Mouse (Mus musculus): ENCODE results near the gene Rufy3. TPM values are rescaled to one million over a fixed set of nuclear protein-coding genes. Genes with fewer than 3 reads are reported as not detected.

Gene Rufy3
- total and polyA plus RNA-seq, 2 experiments from 2014 or later: 7.3 to 12.7 TPM

DNA sequence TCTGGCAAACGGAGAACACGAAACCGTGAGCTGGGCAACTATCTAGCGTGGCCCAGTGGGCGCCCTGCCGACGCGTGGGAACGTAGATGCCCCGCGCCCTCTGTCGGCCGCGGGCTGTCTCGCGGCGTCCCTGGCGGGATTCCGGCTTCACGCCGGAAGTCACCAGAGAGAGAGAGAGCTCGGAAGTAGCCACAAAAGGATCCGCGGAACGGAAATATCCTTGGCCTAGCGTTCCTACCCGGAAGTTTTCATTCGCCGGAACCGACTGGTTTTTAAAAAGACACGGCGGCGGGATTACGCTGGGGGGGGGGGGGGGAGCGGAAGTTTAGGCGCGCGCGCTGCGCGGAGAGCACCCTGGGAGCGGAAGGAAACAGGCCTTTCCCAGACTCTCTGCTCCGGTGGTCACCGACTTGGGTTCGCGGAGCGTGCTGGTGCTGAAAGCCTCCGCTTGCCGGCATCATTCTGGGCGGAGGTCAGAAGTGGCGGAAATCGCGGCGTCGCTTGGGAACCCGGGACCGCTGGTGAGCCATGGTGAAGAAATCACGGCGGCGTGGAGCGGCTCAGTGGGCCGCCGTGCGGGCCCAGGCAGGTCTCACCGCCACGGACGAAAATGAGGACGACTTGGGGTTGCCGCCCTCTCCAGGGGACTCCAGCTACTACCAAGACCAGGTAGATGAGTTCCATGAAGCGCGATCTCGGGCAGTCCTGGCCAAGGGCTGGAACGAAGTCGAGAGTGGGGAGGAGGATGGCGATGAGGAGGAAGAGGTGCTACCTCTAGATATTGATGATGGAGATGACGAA lies 10.6 kb upstream of the Rufy3 start, which contains the start of gene Utp3:
TSS of gene Utp3 (plus strand) at position 377 of the 801 bp plus-strand sequence.
- WGBS: under 1% methylated on average over 75 of the region's 76 CpGs

GRCm38 (mm10) chr5:88558991-88559390 lies 5.8 kb upstream of the Rufy3 start:
- no peak overlapping the region for H3K4me2 ChIP-seq (ENCODE audit: low read depth, low read length)
- H3K4me3 ChIP-seq (ENCODE audit: low read depth, low read length): no peak overlapping the region
- ATAC-seq (ENCODE audit: insufficient read depth, low read depth) (no peak), DNase-seq (ENCODE audit: low spot score) (no peak)
- no peaks in the 10 kb centered on the region for H3K9me3 ChIP-seq (replicated peaks; ENCODE audit: control insufficient read depth, low read length)
- TF ChIP-seq EP300 (IDR thresholded peaks at IDR 0.05; ENCODE audit: low read depth) (no peak), CTCF (IDR thresholded peaks at IDR 0.05; ENCODE audit: low read depth) (no peak)
- WGBS: 27% methylated on average over 1 of the region's 1 CpGs
- no peaks in the 10 kb centered on the region for H3K36me3 ChIP-seq (replicated peaks; ENCODE audit: control insufficient read depth, insufficient read depth, low read length)
- peaks cover 15% of the 10 kb centered on the region for H3K4me1 ChIP-seq (ENCODE audit: control insufficient read depth, insufficient read depth)
- no peaks in the 10 kb centered on the region for H3K27me3 ChIP-seq (ENCODE audit: control insufficient read depth, insufficient read depth, low read length)
- H3K27ac ChIP-seq (ENCODE audit: low read depth): no peak overlapping the region
- no peak overlapping the region for H3K9ac ChIP-seq (replicated peaks; ENCODE audit: low read depth, low read length)

More for the DNA sequence above, 10.6 kb upstream of the Rufy3 start, which contains the start of gene Utp3:
- peak within 1 kb of the TSS; percentile 84 for H3K4me3 ChIP-seq (ENCODE audit: low read depth, low read length)
- H3K4me1 ChIP-seq (ENCODE audit: control insufficient read depth, insufficient read depth): peaks cover 19% of the 10 kb centered on the region
- peak; percentile 90 for TF ChIP-seq EP300 (IDR thresholded peaks at IDR 0.05; ENCODE audit: low read depth)
- TF ChIP-seq CTCF (IDR thresholded peaks at IDR 0.05; ENCODE audit: low read depth): peak; percentile 83
- peak; percentile 94 for ATAC-seq (ENCODE audit: insufficient read depth, low read depth)
- no peaks in the 10 kb centered on the region for H3K36me3 ChIP-seq (replicated peaks; ENCODE audit: control insufficient read depth, insufficient read depth, low read length)
- DNase-seq (ENCODE audit: low spot score): peak; percentile 95
- no peaks in the 10 kb centered on the region for H3K9me3 ChIP-seq (replicated peaks; ENCODE audit: control insufficient read depth, low read length)
- peak within 1 kb of the TSS; percentile 89 for H3K9ac ChIP-seq (replicated peaks; ENCODE audit: low read depth, low read length)
- H3K27ac ChIP-seq (ENCODE audit: low read depth): peak within 1 kb of the TSS; percentile 96
- H3K4me2 ChIP-seq (ENCODE audit: low read depth, low read length): peak within 1 kb of the TSS; percentile 79
- H3K27me3 ChIP-seq (ENCODE audit: control insufficient read depth, insufficient read depth, low read length): no peaks in the 10 kb centered on the region

- no peak overlapping the region for H3K4me2 ChIP-seq (ENCODE audit: low read depth, low read length)
- H3K36me3 ChIP-seq (replicated peaks; ENCODE audit: control insufficient read depth, insufficient read depth, low read length): no peaks in the 10 kb centered on the region
- TF ChIP-seq CTCF (IDR thresholded peaks at IDR 0.05; ENCODE audit: low read depth): no peak
- no peak for TF ChIP-seq EP300 (IDR thresholded peaks at IDR 0.05; ENCODE audit: low read depth)
- no peaks in the 10 kb centered on the region for H3K27me3 ChIP-seq (ENCODE audit: control insufficient read depth, insufficient read depth, low read length)
- DNase-seq (ENCODE audit: low spot score): no peak
- H3K9me3 ChIP-seq (replicated peaks; ENCODE audit: control insufficient read depth, low read length): no peaks in the 10 kb centered on the region
- 0 out of 2 replicates have a peak, but pooled peaks cover 4% of the 10 kb centered on the region for H3K4me1 ChIP-seq (ENCODE audit: control insufficient read depth, insufficient read depth)
- WGBS: 67% methylated on average over 9 of the region's 9 CpGs
- no peak overlapping the region for H3K9ac ChIP-seq (replicated peaks; ENCODE audit: low read depth, low read length)
- no peak overlapping the region for H3K27ac ChIP-seq (ENCODE audit: low read depth)
- ATAC-seq (ENCODE audit: insufficient read depth, low read depth): no peak
- no peak overlapping the region for H3K4me3 ChIP-seq (ENCODE audit: low read depth, low read length)
Measured at GRCm38 (mm10) chr5:88561080-88561814, 3.6 kb upstream of the Rufy3 start.

DNA sequence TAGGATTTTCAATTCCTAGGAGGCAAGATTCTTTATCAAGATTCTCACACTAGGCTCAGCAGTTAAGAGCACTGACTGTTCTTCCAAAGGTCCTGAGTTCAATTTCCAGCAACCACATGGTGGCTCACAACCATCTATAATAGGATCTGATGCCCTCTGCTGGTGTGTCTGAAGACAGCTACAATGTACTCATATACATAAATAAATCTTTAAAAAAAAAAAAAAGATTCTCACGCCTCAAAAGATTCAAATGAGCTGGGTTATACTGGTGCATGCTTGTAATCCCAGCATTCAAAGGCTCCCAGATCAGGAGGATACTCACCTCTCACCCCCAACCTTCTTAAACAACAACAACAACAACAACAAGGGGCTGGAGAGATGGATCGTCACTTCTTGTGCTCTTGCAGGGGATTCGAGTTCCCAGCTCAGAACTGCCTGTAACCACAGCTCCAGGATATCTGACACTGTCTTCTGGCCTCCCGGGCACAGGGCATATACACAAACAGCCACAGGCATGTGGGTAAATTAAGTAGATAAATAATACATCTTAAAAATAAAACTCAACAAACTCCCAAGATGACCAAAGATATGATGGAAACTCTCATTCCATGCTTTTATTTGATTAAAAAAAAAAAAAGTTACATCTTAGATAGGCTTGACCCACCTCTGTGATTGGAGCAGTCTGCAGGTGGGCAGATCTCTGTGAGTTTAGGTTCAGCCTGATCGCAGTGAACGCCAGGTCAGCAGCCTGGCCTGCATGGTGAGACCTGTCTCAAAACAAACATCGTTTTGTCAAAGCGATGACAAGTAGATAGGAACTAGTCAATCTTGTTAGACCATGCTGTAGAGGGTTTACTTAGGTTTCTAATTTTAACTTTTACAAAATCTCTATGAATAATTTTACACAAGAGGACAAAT lies 1.7 kb upstream of the Rufy3 start:
- TF ChIP-seq CTCF (IDR thresholded peaks at IDR 0.05; ENCODE audit: low read depth): no peak
- no peak for TF ChIP-seq EP300 (IDR thresholded peaks at IDR 0.05; ENCODE audit: low read depth)
- Histone ChIP-seq H3K9me3 (replicated peaks; ENCODE audit: control insufficient read depth, low read length) (no peaks in the 10 kb centered on the region), H3K4me3 (ENCODE audit: low read depth, low read length) (no peak overlapping the region), H3K27ac (ENCODE audit: low read depth) (no peak overlapping the region), H3K27me3 (ENCODE audit: control insufficient read depth, insufficient read depth, low read length) (no peaks in the 10 kb centered on the region), H3K4me2 (ENCODE audit: low read depth, low read length) (no peak overlapping the region), H3K9ac (replicated peaks; ENCODE audit: low read depth, low read length) (no peak overlapping the region), H3K36me3 (replicated peaks; ENCODE audit: control insufficient read depth, insufficient read depth, low read length) (no peaks in the 10 kb centered on the region), H3K4me1 (ENCODE audit: control insufficient read depth, insufficient read depth) (0 out of 2 replicates have a peak, but pooled peaks cover 6% of the 10 kb centered on the region)
- no peak for ATAC-seq (ENCODE audit: insufficient read depth, low read depth)
- WGBS: 73% methylated on average over 8 of the region's 8 CpGs
- no peak for DNase-seq (ENCODE audit: low spot score)
